Mouse (Mus musculus): ENCODE measurements around the gene Epb41l5. TPM values are rescaled to one million over a fixed set of nuclear protein-coding genes. Genes with fewer than 3 reads are reported as not detected.

Epb41l5 gene
- polyA plus RNA-seq, 1 experiment from 2014 or later, result 17.7 TPM

DNA sequence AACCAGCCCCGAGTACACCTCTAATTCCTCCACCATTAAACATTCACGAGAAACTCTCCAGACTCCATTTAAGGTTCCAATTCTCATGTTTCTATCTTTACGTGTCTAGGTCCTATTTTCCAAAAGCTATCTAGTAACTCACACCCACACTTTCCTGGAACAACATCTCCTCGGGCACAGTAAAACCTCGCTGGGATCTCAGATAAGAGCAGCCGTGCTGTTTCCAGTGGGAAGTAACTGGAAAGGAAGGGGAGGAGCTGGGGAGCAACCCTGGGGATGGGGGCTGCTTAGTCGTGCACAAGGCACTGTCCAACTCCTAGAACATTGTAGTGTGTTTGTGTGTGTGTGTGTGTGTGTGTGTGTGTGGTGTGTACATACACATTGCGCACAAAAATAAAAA is 146.9 kb downstream of the Epb41l5 start:
- H3K4me2 ChIP-seq, result no peak overlapping the region
- WGBS (ENCODE audit: insufficient replicate concordance), result 23% methylated on average over 8 of the region's 8 CpGs
- H3K4me1 ChIP-seq (replicated peaks), result peaks cover 59% of the 10 kb centered on the region

DNA sequence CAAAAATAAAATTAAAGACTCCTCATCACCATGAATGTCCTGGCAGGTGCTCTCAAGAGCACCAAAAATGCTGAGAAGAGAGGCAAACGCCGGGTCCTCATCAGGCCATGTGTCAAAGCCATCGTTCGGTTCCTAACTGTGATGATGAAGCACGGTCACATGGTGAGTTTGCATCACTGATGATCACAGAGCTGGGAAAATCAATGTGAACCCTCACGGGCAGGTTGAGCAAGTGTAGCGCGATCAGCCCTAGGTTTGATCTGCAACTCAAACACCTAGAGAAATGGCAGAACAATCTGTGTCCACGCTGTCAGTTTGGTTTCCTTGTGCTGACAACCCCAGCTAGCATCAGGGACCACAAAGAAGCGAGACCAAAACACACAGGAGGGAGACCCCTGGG is 149.3 kb downstream of the Epb41l5 start:
- 62% methylated on average over 10 of the region's 10 CpGs for WGBS (ENCODE audit: insufficient replicate concordance)
- Histone ChIP-seq H3K27me3 (no peaks in the 10 kb centered on the region), H3K4me3 (replicated peaks) (no peak overlapping the region), H3K4me1 (replicated peaks) (peaks cover 61% of the 10 kb centered on the region), H3K4me2 (no peak overlapping the region), H3K9me3 (replicated peaks) (no peaks in the 10 kb centered on the region), H3K27ac (replicated peaks) (peak overlapping the region; percentile 38; the same call in 1 of the 2 replicates), H3K9ac (no peak overlapping the region), H3K36me3 (replicated peaks) (peaks cover 4% of the 10 kb centered on the region; the same call in 1 of the 2 replicates)
- ATAC-seq (ENCODE audit: insufficient read depth), result no peak

More for the DNA sequence above, 146.9 kb downstream of the Epb41l5 start:
- no peak overlapping the region for H3K27ac ChIP-seq (replicated peaks)
- no peak for ATAC-seq (ENCODE audit: insufficient read depth)
- H3K36me3 ChIP-seq (replicated peaks), result peaks cover 4% of the 10 kb centered on the region; the same call in 1 of the 2 replicates
- peaks cover 10% of the 10 kb centered on the region; the same call in 1 of the 2 replicates for H3K27me3 ChIP-seq
- H3K4me3 ChIP-seq (replicated peaks), result no peak overlapping the region
- no peaks in the 10 kb centered on the region for H3K9me3 ChIP-seq (replicated peaks)
- H3K9ac ChIP-seq, result no peak overlapping the region

DNA sequence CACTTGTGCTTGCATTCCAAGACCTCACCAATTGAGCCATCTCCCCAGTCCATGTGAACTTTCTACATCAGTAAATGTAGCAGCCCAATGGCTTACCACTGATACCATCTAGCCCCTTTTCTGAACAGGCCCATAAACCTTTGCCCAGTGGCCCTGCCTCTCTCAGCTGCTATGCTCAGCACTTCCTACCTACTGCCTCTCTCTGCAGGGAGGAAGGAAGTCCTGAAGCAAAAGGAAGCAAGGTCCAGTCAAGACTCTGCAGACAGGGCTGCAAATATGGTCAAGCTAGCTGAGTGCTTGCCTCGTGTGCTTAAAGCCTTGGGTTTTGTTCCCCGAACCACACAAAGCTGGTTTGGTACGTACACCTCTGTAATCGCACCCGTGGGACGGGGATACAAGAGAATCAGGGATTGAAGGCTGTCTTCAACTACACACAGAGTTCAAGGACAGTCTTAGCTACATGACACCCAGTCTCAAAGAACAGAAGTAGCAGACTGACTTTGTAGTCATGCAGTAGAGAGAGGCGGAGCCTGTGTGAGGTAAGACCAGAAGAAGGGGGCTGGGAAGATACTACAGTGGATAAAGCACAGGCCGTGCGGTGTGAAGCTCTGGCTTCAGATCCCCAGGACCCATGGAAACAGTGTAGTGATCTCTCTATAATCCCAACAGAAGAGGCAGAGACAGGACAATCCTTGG is 150.1 kb downstream of the Epb41l5 start:
- Histone ChIP-seq H3K4me2 (0 out of 2 replicates have a peak overlapping the region, but pooled peaks have one; percentile 4), H3K9me3 (replicated peaks) (no peaks in the 10 kb centered on the region), H3K27me3 (no peaks in the 10 kb centered on the region), H3K4me3 (replicated peaks) (no peak overlapping the region), H3K9ac (no peak overlapping the region), H3K27ac (replicated peaks) (peak overlapping the region; percentile 14; the same call in 1 of the 2 replicates), H3K36me3 (replicated peaks) (peaks cover 4% of the 10 kb centered on the region; the same call in 1 of the 2 replicates), H3K4me1 (replicated peaks) (peaks cover 53% of the 10 kb centered on the region)
- ATAC-seq (ENCODE audit: insufficient read depth), result no peak
- WGBS (ENCODE audit: insufficient replicate concordance), result 50% methylated on average over 9 of the region's 9 CpGs

DNA sequence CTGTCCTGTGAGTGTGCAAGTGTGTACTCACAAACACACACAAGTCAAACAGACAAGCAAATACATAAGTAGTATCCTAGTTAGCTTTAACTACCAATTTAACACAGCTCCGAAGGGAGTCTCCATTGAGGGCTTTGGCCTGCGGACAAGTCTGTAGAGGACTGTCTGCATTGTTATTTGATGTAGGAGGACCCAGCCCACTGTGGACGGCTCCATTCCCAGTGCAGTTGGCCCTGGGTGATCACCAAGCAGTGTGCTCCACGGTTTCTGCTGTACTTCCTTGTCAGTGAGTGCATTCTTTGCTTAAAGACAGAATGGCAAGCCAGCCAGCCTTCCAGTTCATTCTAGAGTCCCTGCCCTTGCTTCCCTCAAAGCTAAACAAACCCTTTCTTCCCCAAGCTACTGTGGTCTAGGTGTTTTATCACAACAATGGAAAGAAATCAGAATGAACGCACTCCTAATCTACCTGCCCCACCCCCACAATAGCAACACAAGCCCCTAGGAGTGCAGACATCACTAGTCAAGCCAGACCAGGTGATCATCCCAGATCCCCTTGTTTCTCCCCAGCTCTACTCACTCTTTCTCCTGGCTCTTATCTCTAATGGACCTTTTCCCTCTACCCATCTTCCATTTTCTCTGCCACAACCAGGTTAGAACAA is 151.3 kb downstream of the Epb41l5 start:
- Histone ChIP-seq H3K36me3 (replicated peaks) (peaks cover 4% of the 10 kb centered on the region; the same call in 1 of the 2 replicates), H3K4me3 (replicated peaks) (no peak overlapping the region), H3K4me1 (replicated peaks) (peaks cover 48% of the 10 kb centered on the region), H3K9ac (no peak overlapping the region), H3K9me3 (replicated peaks) (no peaks in the 10 kb centered on the region), H3K4me2 (no peak overlapping the region), H3K27ac (replicated peaks) (no peak overlapping the region), H3K27me3 (no peaks in the 10 kb centered on the region)
- WGBS (ENCODE audit: insufficient replicate concordance), result 60% methylated on average over 5 of the region's 5 CpGs
- ATAC-seq (ENCODE audit: insufficient read depth), result no peak

DNA sequence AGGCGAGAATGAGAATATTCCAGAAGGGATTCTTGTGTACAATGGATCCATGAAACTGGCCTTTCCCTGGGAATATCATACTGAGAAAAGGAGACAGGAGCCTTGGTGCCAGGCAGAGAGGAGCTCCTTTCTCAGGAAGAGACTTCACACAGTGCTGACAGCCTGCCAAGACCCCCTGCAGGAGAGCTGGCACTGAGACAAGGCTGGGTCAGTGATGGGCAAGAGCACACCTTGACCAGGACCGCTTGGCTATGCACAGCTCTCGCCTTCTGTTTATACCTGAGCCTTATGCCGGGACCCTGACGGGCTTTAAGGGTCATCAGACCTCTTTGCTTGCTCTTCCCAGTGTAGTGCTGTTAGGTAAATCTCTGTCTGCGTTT is 153.4 kb downstream of the Epb41l5 start:
- Histone ChIP-seq H3K27me3 (no peaks in the 10 kb centered on the region), H3K36me3 (replicated peaks) (no peaks in the 10 kb centered on the region), H3K4me1 (replicated peaks) (peaks cover 44% of the 10 kb centered on the region), H3K9ac (no peak overlapping the region), H3K9me3 (replicated peaks) (no peaks in the 10 kb centered on the region), H3K27ac (replicated peaks) (no peak overlapping the region), H3K4me2 (no peak overlapping the region), H3K4me3 (replicated peaks) (no peak overlapping the region)
- 71% methylated on average over 6 of the region's 6 CpGs for WGBS (ENCODE audit: insufficient replicate concordance)
- no peak for ATAC-seq (ENCODE audit: insufficient read depth)

Other genes starting within 250 kb of the Epb41l5 start
- 0.09 TPM in 2 replicates for gene Inhbb, start 226.8 kb downstream of the Epb41l5 start, polyA plus RNA-seq (2015; fragmentation: Nextera tagmentation; extraction: Ambion mirVana)
- gene Ralb, start 144.2 kb downstream of the Epb41l5 start, polyA plus RNA-seq (2015; fragmentation: Nextera tagmentation; extraction: Ambion mirVana), result 37.5 and 38.6 TPM in 2 replicates
- gene Tmem185b, start 122.8 kb downstream of the Epb41l5 start, polyA plus RNA-seq (2015; fragmentation: Nextera tagmentation; extraction: Ambion mirVana), result 7.9 TPM in 2 replicates
- 1.3 and 1.9 TPM in 2 replicates for gene Ptpn4, start 188.6 kb upstream of the Epb41l5 start, polyA plus RNA-seq (2015; fragmentation: Nextera tagmentation; extraction: Ambion mirVana)

Measured in liver, embryonic 15.5 days (tissue).